Comparison of ENCODE assay signal across 25 mouse cellular contexts in genomic region chr10:80135161-80135560, GRCm38 (mm10). TPM values are rescaled to one million over a fixed set of nuclear protein-coding genes. Genes with fewer than 3 reads are reported as not detected.
DNase-seq lines count a peak whose midpoint lies in the region; ATAC-seq and TF ChIP-seq lines count a peak whose summit lies in the region.
"Had no signal": no experiment of that assay in that cellular context is flagged by ENCODE, and none has a peak within 500 bp of the region (broad histone marks: within the 10 kb centered on the region; RNA-seq: fewer than 3 reads in every experiment).

No protein-coding gene starts in this region.

- ATAC-seq in forebrain, embryonic 16.5 days = no peak
- no peak for ATAC-seq in midbrain, postnatal 0 days (ENCODE audit: low FRiP score)
- ATAC-seq: activated CD4-positive, CD25-positive, alpha-beta regulatory T cell, adult 4 months; CD4-positive, CD25-positive, alpha-beta regulatory T cell, adult 4 months; forebrain, embryonic 15.5 days; hindbrain, postnatal 0 days; inflammation-experienced regulatory T-cells, adult 6 months; intestine, embryonic 16.5 days had no signal

- no peaks in the 10 kb centered on the region for H3K9me3 ChIP-seq in forebrain, embryonic 10.5 days
- H3K9me3 ChIP-seq in forebrain, embryonic 16.5 days (ENCODE audit: control insufficient read depth, low read length) = no peaks in the 10 kb centered on the region
- no peaks in the 10 kb centered on the region for H3K9me3 ChIP-seq in midbrain, embryonic 10.5 days (replicated peaks)
- H3K9me3 ChIP-seq in midbrain, postnatal 0 days (ENCODE audit: low read length) = no peaks in the 10 kb centered on the region
- no peaks in the 10 kb centered on the region for H3K9me3 ChIP-seq in embryonic facial prominence, embryonic 10.5 days
- H3K9me3 ChIP-seq: embryonic facial prominence, embryonic 12.5 days; embryonic facial prominence, embryonic 15.5 days; forebrain, embryonic 12.5 days; forebrain, embryonic 15.5 days; heart, embryonic 10.5 days; heart, embryonic 13.5 days had no signal

- H3K36me3 ChIP-seq in forebrain, embryonic 10.5 days (replicated peaks) = peaks cover 66% of the 10 kb centered on the region
- peaks cover 21% of the 10 kb centered on the region; the same call in 1 of the 2 replicates for H3K36me3 ChIP-seq in forebrain, embryonic 16.5 days (ENCODE audit: control insufficient read depth, insufficient read depth)
- H3K36me3 ChIP-seq in midbrain, embryonic 10.5 days = peaks cover 67% of the 10 kb centered on the region
- peaks cover 47% of the 10 kb centered on the region for H3K36me3 ChIP-seq in midbrain, postnatal 0 days (ENCODE audit: insufficient read depth, low read length)
- peaks cover 64% of the 10 kb centered on the region for H3K36me3 ChIP-seq in embryonic facial prominence, embryonic 10.5 days (replicated peaks)

- TF ChIP-seq CTCF in midbrain, postnatal 0 days (IDR thresholded peaks at IDR 0.05) = no peak

- H3K27ac ChIP-seq in forebrain, embryonic 10.5 days = no peak overlapping the region
- H3K27ac ChIP-seq in forebrain, embryonic 16.5 days (ENCODE audit: low read length) = no peak overlapping the region
- H3K27ac ChIP-seq in midbrain, embryonic 10.5 days (replicated peaks) = no peak overlapping the region
- no peak overlapping the region for H3K27ac ChIP-seq in midbrain, postnatal 0 days (ENCODE audit: low read depth, low read length)
- H3K27ac ChIP-seq in embryonic facial prominence, embryonic 10.5 days (replicated peaks) = no peak overlapping the region
- H3K27ac ChIP-seq: embryonic facial prominence, embryonic 12.5 days; embryonic facial prominence, embryonic 15.5 days; forebrain, embryonic 12.5 days; forebrain, embryonic 15.5 days; heart, adult 2 months; heart, embryonic 10.5 days; heart, embryonic 13.5 days; hindbrain, embryonic 14.5 days; hindbrain, postnatal 0 days had no signal

- H3K4me3 ChIP-seq in forebrain, embryonic 10.5 days = 0 out of 2 replicates have a peak overlapping the region, but pooled peaks have one; percentile 5
- no peak overlapping the region for H3K4me3 ChIP-seq in forebrain, embryonic 16.5 days (replicated peaks; ENCODE audit: low read length)
- peak overlapping the region; percentile 22; the same call in 1 of the 2 replicates for H3K4me3 ChIP-seq in midbrain, embryonic 10.5 days
- H3K4me3 ChIP-seq in midbrain, postnatal 0 days (ENCODE audit: low read depth, low read length) = no peak overlapping the region
- peak overlapping the region; percentile 21; the same call in 1 of the 2 replicates for H3K4me3 ChIP-seq in embryonic facial prominence, embryonic 10.5 days
- H3K4me3 ChIP-seq: embryonic facial prominence, embryonic 12.5 days; embryonic facial prominence, embryonic 15.5 days; forebrain, embryonic 12.5 days; forebrain, embryonic 15.5 days; heart, adult 2 months; heart, embryonic 10.5 days; heart, embryonic 13.5 days had no signal

- H3K4me1 ChIP-seq in forebrain, embryonic 10.5 days = peaks cover 69% of the 10 kb centered on the region
- peaks cover 37% of the 10 kb centered on the region for H3K4me1 ChIP-seq in forebrain, embryonic 16.5 days (replicated peaks; ENCODE audit: control insufficient read depth, insufficient read depth, low read length)
- H3K4me1 ChIP-seq in midbrain, embryonic 10.5 days = peaks cover 60% of the 10 kb centered on the region
- H3K4me1 ChIP-seq in midbrain, postnatal 0 days (ENCODE audit: insufficient read depth, low read length) = peaks cover 20% of the 10 kb centered on the region
- peaks cover 65% of the 10 kb centered on the region for H3K4me1 ChIP-seq in embryonic facial prominence, embryonic 10.5 days

- 90% methylated on average over 10 of the region's 10 CpGs for WGBS in forebrain, embryonic 10.5 days
- 88% methylated on average over 10 of the region's 10 CpGs for WGBS in forebrain, embryonic 16.5 days
- 87% methylated on average over 10 of the region's 10 CpGs for WGBS in midbrain, embryonic 10.5 days
- 89% methylated on average over 10 of the region's 10 CpGs for WGBS in midbrain, postnatal 0 days
- 90% methylated on average over 10 of the region's 10 CpGs for WGBS in embryonic facial prominence, embryonic 10.5 days

- H3K4me2 ChIP-seq in forebrain, embryonic 16.5 days (ENCODE audit: low read length) = no peak overlapping the region
- H3K4me2 ChIP-seq in midbrain, postnatal 0 days (ENCODE audit: low read depth, low read length, poor library complexity, severe bottlenecking) = no peak overlapping the region
- H3K4me2 ChIP-seq: embryonic facial prominence, embryonic 12.5 days; embryonic facial prominence, embryonic 15.5 days; forebrain, embryonic 12.5 days; forebrain, embryonic 15.5 days; heart, embryonic 13.5 days; hindbrain, embryonic 14.5 days had no signal

- H3K9ac ChIP-seq in forebrain, embryonic 16.5 days (replicated peaks; ENCODE audit: low read depth, low read length) = no peak overlapping the region
- H3K9ac ChIP-seq in midbrain, postnatal 0 days (replicated peaks; ENCODE audit: low read length, poor library complexity, severe bottlenecking) = no peak overlapping the region
- H3K9ac ChIP-seq: embryonic facial prominence, embryonic 12.5 days; embryonic facial prominence, embryonic 15.5 days; forebrain, embryonic 12.5 days; forebrain, embryonic 15.5 days; heart, embryonic 13.5 days; hindbrain, embryonic 14.5 days had no signal

- peaks cover 92% of the 10 kb centered on the region for H3K27me3 ChIP-seq in forebrain, embryonic 10.5 days (ENCODE audit: poor library complexity, severe bottlenecking)
- H3K27me3 ChIP-seq in forebrain, embryonic 16.5 days (replicated peaks; ENCODE audit: control insufficient read depth, insufficient read depth, low read length) = no peaks in the 10 kb centered on the region
- H3K27me3 ChIP-seq in midbrain, embryonic 10.5 days (ENCODE audit: low read depth, poor library complexity, severe bottlenecking) = peaks cover 91% of the 10 kb centered on the region
- no peaks in the 10 kb centered on the region for H3K27me3 ChIP-seq in midbrain, postnatal 0 days (ENCODE audit: insufficient read depth, low read length)
- peaks cover 80% of the 10 kb centered on the region for H3K27me3 ChIP-seq in embryonic facial prominence, embryonic 10.5 days (replicated peaks; ENCODE audit: low read depth, poor library complexity, severe bottlenecking)
- H3K27me3 ChIP-seq: forebrain, embryonic 15.5 days had no signal

- peak; percentile 29 for DNase-seq in cerebellum, adult 8-10 months
- no peak for DNase-seq in cerebellum, adult 9-10 months
- no peak for DNase-seq in forebrain, embryonic 10.5 days (ENCODE audit: extremely low spot score, low spot score)
- no peak for DNase-seq in midbrain, embryonic 10.5 days (ENCODE audit: low spot score)
- no peak for DNase-seq in midbrain, postnatal 0 days (ENCODE audit: low spot score)
- no peak for DNase-seq in embryonic facial prominence, embryonic 10.5 days (ENCODE audit: low spot score)
- DNase-seq in left cerebral cortex, adult 18-20 months (ENCODE audit: low spot score in 2 of 2) = no peak
- DNase-seq: cerebellum, adult 11 months; gastrocnemius, postnatal 36 days; heart, adult 2 months; heart, postnatal 14 days; heart, postnatal 4 days had no signal

RNA-seq across cellular contexts. Expression of gene Atp5d, which starts 3.3 kb away (rescaled TPM):
- polyA plus RNA-seq in forebrain, embryonic 10.5 days (2016; fragmentation: Nextera tagmentation; extraction: Ambion mirVana) = 495 and 498 TPM in 2 replicates
- polyA plus RNA-seq in forebrain, embryonic 16.5 days (2015; fragmentation: Nextera tagmentation; extraction: Ambion mirVana) = 404 and 433 TPM in 2 replicates
- polyA plus RNA-seq in midbrain, embryonic 10.5 days (2016; fragmentation: Nextera tagmentation; extraction: Ambion mirVana) = 463 and 481 TPM in 2 replicates
- 231 and 259 TPM in 2 replicates for total RNA-seq in midbrain, postnatal 0 days (2014; rRNA removed)
- 607 and 661 TPM in 2 replicates for polyA plus RNA-seq in midbrain, postnatal 0 days (2015; fragmentation: Nextera tagmentation; extraction: Ambion mirVana)
- 491 and 493 TPM in 2 replicates for polyA plus RNA-seq in embryonic facial prominence, embryonic 10.5 days (2016; fragmentation: Nextera tagmentation; extraction: Ambion mirVana)
- 100 to 1,000 TPM; 367 to 371 TPM for total RNA-seq in left cerebral cortex, adult 18-20 months (2021)

RNA-seq across cellular contexts. Expression of gene Cbarp, which starts 5.5 kb away (rescaled TPM):
- 6.8 and 7.3 TPM in 2 replicates for polyA plus RNA-seq in forebrain, embryonic 10.5 days (2016; fragmentation: Nextera tagmentation; extraction: Ambion mirVana)
- polyA plus RNA-seq in forebrain, embryonic 16.5 days (2015; fragmentation: Nextera tagmentation; extraction: Ambion mirVana) = 33.0 and 44.5 TPM in 2 replicates
- polyA plus RNA-seq in midbrain, embryonic 10.5 days (2016; fragmentation: Nextera tagmentation; extraction: Ambion mirVana) = 7.8 and 9.3 TPM in 2 replicates
- total RNA-seq in midbrain, postnatal 0 days (2014; rRNA removed) = 273 and 276 TPM in 2 replicates
- 120 and 121 TPM in 2 replicates for polyA plus RNA-seq in midbrain, postnatal 0 days (2015; fragmentation: Nextera tagmentation; extraction: Ambion mirVana)
- polyA plus RNA-seq in embryonic facial prominence, embryonic 10.5 days (2016; fragmentation: Nextera tagmentation; extraction: Ambion mirVana) = 4.9 and 8.5 TPM in 2 replicates
- total RNA-seq in left cerebral cortex, adult 18-20 months (2021) = 100 to 1,000 TPM; 418 to 437 TPM

RNA-seq across cellular contexts. Expression of gene Midn, which starts 12.9 kb away (rescaled TPM):
- 19.1 and 19.8 TPM in 2 replicates for polyA plus RNA-seq in forebrain, embryonic 10.5 days (2016; fragmentation: Nextera tagmentation; extraction: Ambion mirVana)
- polyA plus RNA-seq in forebrain, embryonic 16.5 days (2015; fragmentation: Nextera tagmentation; extraction: Ambion mirVana) = 26.5 and 30.9 TPM in 2 replicates
- polyA plus RNA-seq in midbrain, embryonic 10.5 days (2016; fragmentation: Nextera tagmentation; extraction: Ambion mirVana) = 17.8 and 19.7 TPM in 2 replicates
- total RNA-seq in midbrain, postnatal 0 days (2014; rRNA removed) = 114 and 143 TPM in 2 replicates
- 16.3 and 17.2 TPM in 2 replicates for polyA plus RNA-seq in midbrain, postnatal 0 days (2015; fragmentation: Nextera tagmentation; extraction: Ambion mirVana)
- polyA plus RNA-seq in embryonic facial prominence, embryonic 10.5 days (2016; fragmentation: Nextera tagmentation; extraction: Ambion mirVana) = 22.2 TPM in 2 replicates
- total RNA-seq in left cerebral cortex, adult 18-20 months (2021) = 100 to 1,000 TPM; 105 TPM

RNA-seq across cellular contexts. Expression of gene Stk11, which starts 19.6 kb away (rescaled TPM):
- polyA plus RNA-seq in forebrain, embryonic 10.5 days (2016; fragmentation: Nextera tagmentation; extraction: Ambion mirVana) = 14.4 and 18.1 TPM in 2 replicates
- polyA plus RNA-seq in forebrain, embryonic 16.5 days (2015; fragmentation: Nextera tagmentation; extraction: Ambion mirVana) = 18.0 and 19.7 TPM in 2 replicates
- 18.0 and 19.7 TPM in 2 replicates for polyA plus RNA-seq in midbrain, embryonic 10.5 days (2016; fragmentation: Nextera tagmentation; extraction: Ambion mirVana)
- total RNA-seq in midbrain, postnatal 0 days (2014; rRNA removed) = 84.0 and 97.3 TPM in 2 replicates
- polyA plus RNA-seq in midbrain, postnatal 0 days (2015; fragmentation: Nextera tagmentation; extraction: Ambion mirVana) = 12.3 and 12.4 TPM in 2 replicates
- 16.1 and 17.5 TPM in 2 replicates for polyA plus RNA-seq in embryonic facial prominence, embryonic 10.5 days (2016; fragmentation: Nextera tagmentation; extraction: Ambion mirVana)
- 100 to 1,000 TPM; 108 to 109 TPM for total RNA-seq in left cerebral cortex, adult 18-20 months (2021)

RNA-seq across cellular contexts. Expression of gene Sbno2, which starts 29.8 kb away (rescaled TPM):
- 14.7 and 15.6 TPM in 2 replicates for polyA plus RNA-seq in forebrain, embryonic 10.5 days (2016; fragmentation: Nextera tagmentation; extraction: Ambion mirVana)
- 13.1 and 14.9 TPM in 2 replicates for polyA plus RNA-seq in forebrain, embryonic 16.5 days (2015; fragmentation: Nextera tagmentation; extraction: Ambion mirVana)
- polyA plus RNA-seq in midbrain, embryonic 10.5 days (2016; fragmentation: Nextera tagmentation; extraction: Ambion mirVana) = 15.0 and 15.2 TPM in 2 replicates
- total RNA-seq in midbrain, postnatal 0 days (2014; rRNA removed) = 24.3 TPM in 2 replicates
- polyA plus RNA-seq in midbrain, postnatal 0 days (2015; fragmentation: Nextera tagmentation; extraction: Ambion mirVana) = 7.6 TPM in 2 replicates
- polyA plus RNA-seq in embryonic facial prominence, embryonic 10.5 days (2016; fragmentation: Nextera tagmentation; extraction: Ambion mirVana) = 16.2 and 18.2 TPM in 2 replicates
- total RNA-seq in left cerebral cortex, adult 18-20 months (2021) = 10 to 100 TPM; 16.8 to 18.8 TPM

Comparison
In these comparisons a context has a peak if more than half of its experiments do, and no peak if none do; other contexts are left out.
1. H3K4me3 ChIP-seq: peak in forebrain, embryonic 10.5 days (single experiment), midbrain, embryonic 10.5 days (single experiment) and embryonic facial prominence, embryonic 10.5 days (single experiment); none in forebrain, embryonic 16.5 days (single experiment) and midbrain, postnatal 0 days (single experiment).